Mouse (Mus musculus) embryonic facial prominence, embryonic 11.5 days (tissue): Measurements from ENCODE around the gene Olfr1229. TPM values are rescaled to one million over a fixed set of nuclear protein-coding genes. Genes with fewer than 3 reads are reported as not detected.

Source experiments
- ATAC-seq: fragments of 200-750 bp; cut with Nextera tagmentation; replicated peaks from 2 replicates; pipeline ENCODE4 v1.8.0; 2017; ENCODE audit warnings: low read depth; ENCODE audit not compliant: insufficient number of reproducible peaks, low FRiP score, low TSS enrichment
- DNase-seq: peaks from one replicate; pipeline ENCODE4 v3.0.0-alpha.2; 2015; ENCODE audit warnings: low spot score
- H3K27ac ChIP-seq: fragments of 300-500 bp; sonication (generic); replicated peaks from 2 replicates; pipeline ENCODE4 v1.5.1; 2014; ENCODE audit warnings: mild to moderate bottlenecking, low read depth, low read length, control low read depth
- H3K27me3 ChIP-seq: fragments of 300-500 bp; sonication (generic); 2 replicates; pipeline ENCODE4 v1.6.1; 2014; ENCODE audit warnings: mild to moderate bottlenecking, low read length, moderate library complexity, mixed read lengths; ENCODE audit not compliant: control insufficient read depth, insufficient read depth
- H3K36me3 ChIP-seq: fragments of 300-500 bp; sonication (generic); replicated peaks from 2 replicates; pipeline ENCODE4 v1.6.1; 2014; ENCODE audit warnings: low read depth, mild to moderate bottlenecking, low read length, moderate library complexity, mixed read lengths; ENCODE audit not compliant: control insufficient read depth, insufficient read depth
- H3K4me1 ChIP-seq: fragments of 300-500 bp; sonication (generic); 2 replicates; pipeline ENCODE4 v1.6.1; 2014; ENCODE audit warnings: low read length, mixed read lengths; ENCODE audit not compliant: control insufficient read depth, insufficient read depth
- H3K4me2 ChIP-seq: fragments of 300-500 bp; sonication (generic); 2 replicates; pipeline ENCODE4 v1.6.1; 2014; ENCODE audit warnings: low read depth, mild to moderate bottlenecking, control low read depth, low read length, moderate library complexity
- H3K4me3 ChIP-seq: fragments of 300-500 bp; sonication (generic); 2 replicates; pipeline ENCODE4 v1.5.1; 2014; ENCODE audit warnings: low read depth, low read length, control low read depth
- H3K9ac ChIP-seq: fragments of 300-500 bp; sonication (generic); replicated peaks from 2 replicates; pipeline ENCODE4 v1.6.1; 2014; ENCODE audit warnings: mild to moderate bottlenecking, control low read depth, low read length
- H3K9me3 ChIP-seq: fragments of 300-500 bp; sonication (generic); replicated peaks from 2 replicates; pipeline ENCODE4 v1.6.1; 2016; ENCODE audit warnings: mild to moderate bottlenecking, low read length, inconsistent platforms, mixed read lengths; ENCODE audit not compliant: control insufficient read depth
- WGBS: fragments of 180-500 bp; shearing (Covaris S2); extraction: QIAGEN DNeasy Blood & Tissue Kit; methylation state at CpG from one replicate; pipeline ENCODE4 v1.1.7; 2014; 5-methylcytosine and 5-hydroxymethylcytosine counted together
- polyA plus RNA-seq: library from polyadenylated mRNA; unstranded; fragments of >200 nt; fragmentation: Nextera tagmentation; extraction: Ambion mirVana; gene quantifications from 2 replicates; pipeline ENCODE4 v1.2.1, GENCODE M21; 2014

Olfr1229 gene
- polyA plus RNA-seq = not detected in 2 replicates

DNA sequence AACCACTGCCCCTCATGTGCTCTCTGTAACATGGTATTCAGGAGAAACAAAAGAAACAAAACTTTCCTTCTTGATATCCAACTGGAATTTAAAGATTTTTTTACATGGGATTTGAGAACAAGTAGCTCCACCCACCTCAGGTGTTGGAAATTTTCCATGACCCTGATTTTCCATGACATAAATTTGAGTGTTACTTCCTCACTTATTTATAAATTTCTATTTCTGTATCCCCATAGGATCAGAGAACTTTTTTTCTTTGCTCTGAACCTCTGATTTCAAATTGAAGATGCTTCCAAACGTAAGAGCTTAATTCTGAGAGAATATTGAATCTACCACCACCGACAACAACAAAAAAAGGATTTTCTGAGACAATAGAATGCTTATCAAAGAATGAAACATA lies at the start of gene Olfr1229:
Gene Olfr1229, minus strand, starts transcription at position 101 of the 400 bp plus-strand sequence.
- Histone ChIP-seq H3K4me2 (no peak within 1 kb of the TSS), H3K4me3 (no peak within 1 kb of the TSS), H3K27ac (no peak within 1 kb of the TSS), H3K36me3 (no peaks in the 10 kb centered on the region), H3K4me1 (no peaks in the 10 kb centered on the region), H3K9me3 (no peaks in the 10 kb centered on the region), H3K27me3 (no peaks in the 10 kb centered on the region), H3K9ac (no peak within 1 kb of the TSS)
- 88% methylated on average over 2 of the region's 2 CpGs for WGBS
- DNase-seq (no peak), ATAC-seq (no peak)

DNA sequence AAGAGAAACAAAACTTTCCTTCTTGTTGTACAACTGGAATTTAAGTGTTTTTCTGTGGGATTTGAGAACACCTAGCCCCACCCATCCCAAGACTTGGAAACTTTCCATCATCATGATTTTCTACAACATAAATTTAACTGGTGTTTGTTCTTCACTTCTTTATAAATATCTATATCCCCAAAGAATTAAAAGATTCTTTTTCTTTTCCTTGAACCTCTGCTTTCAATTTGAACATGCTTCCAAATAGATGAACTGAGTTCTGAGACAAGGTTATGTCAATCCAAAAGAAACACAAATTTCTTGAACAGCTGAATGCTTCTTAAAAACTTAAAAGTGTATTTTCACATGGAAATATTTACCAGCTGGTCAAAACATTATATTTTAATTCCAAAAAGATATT lies 41.8 kb upstream of the Olfr1229 start, which contains the start of gene Olfr1232:
Gene Olfr1232, minus strand, starts transcription at position 101 of the 400 bp plus-strand sequence.
- DNase-seq (no peak), ATAC-seq (no peak)
- no peaks in the 10 kb centered on the region for H3K36me3 ChIP-seq
- no peaks in the 10 kb centered on the region for H3K4me1 ChIP-seq
- H3K4me2 ChIP-seq = no peak within 1 kb of the TSS
- no peak within 1 kb of the TSS for H3K4me3 ChIP-seq
- H3K9me3 ChIP-seq = no peaks in the 10 kb centered on the region
- H3K27ac ChIP-seq = no peak within 1 kb of the TSS
- no peaks in the 10 kb centered on the region for H3K27me3 ChIP-seq
- no peak within 1 kb of the TSS for H3K9ac ChIP-seq

DNA sequence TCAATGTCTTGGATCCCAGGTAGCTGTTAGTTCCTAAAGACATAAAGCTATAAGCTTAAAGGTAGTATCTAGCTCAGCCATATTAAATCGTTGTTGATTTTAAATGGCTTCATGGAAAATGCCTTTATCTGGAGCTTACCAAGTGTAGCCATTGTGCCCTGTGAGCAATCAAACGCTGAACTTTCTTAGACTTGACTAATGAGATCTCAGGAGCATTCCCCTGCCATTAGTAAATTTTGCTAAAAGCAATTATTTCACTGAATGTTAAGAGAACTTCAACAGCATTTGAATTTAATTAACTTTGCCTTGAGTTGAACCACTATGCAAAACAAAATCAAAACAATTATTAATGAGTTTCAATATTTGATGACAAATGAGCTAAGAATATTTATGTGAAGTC lies 19.2 kb upstream of the Olfr1229 start, which contains the start of gene Olfr1231:
Gene Olfr1231, minus strand, starts transcription at position 101 of the 400 bp plus-strand sequence.
- no peak within 1 kb of the TSS for H3K4me3 ChIP-seq
- H3K27ac ChIP-seq = no peak within 1 kb of the TSS
- 65% methylated on average over 2 of the region's 2 CpGs for WGBS
- no peaks in the 10 kb centered on the region for H3K27me3 ChIP-seq
- H3K36me3 ChIP-seq = no peaks in the 10 kb centered on the region
- no peak within 1 kb of the TSS for H3K4me2 ChIP-seq
- H3K9me3 ChIP-seq = no peaks in the 10 kb centered on the region
- no peak for ATAC-seq
- no peak for DNase-seq
- no peaks in the 10 kb centered on the region for H3K4me1 ChIP-seq
- no peak within 1 kb of the TSS for H3K9ac ChIP-seq

DNA sequence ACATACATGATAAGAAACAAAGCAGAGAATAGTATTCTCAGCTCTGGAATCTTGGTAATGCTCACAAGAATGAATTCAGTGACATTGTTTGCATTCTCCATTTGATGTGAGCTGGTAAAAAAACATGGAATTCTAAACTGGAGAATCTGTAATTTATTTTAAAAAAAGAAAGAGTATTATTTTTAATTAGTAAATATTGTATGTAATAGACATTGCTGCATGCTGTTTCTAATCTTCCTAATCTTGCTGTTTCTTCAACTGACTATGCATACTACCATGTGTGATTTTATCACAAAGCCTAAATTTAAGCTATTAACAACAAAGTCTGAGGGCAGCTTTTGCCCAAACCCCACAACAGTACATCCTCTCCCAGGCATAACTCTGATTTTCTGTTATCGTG lies 9.4 kb upstream of the Olfr1229 start, which contains the start of gene Olfr1230:
Gene Olfr1230, minus strand, starts transcription at position 101 of the 400 bp plus-strand sequence.
- no peak within 1 kb of the TSS for H3K4me2 ChIP-seq
- no peaks in the 10 kb centered on the region for H3K27me3 ChIP-seq
- H3K27ac ChIP-seq = no peak within 1 kb of the TSS
- no peaks in the 10 kb centered on the region for H3K36me3 ChIP-seq
- no peak for DNase-seq
- H3K4me1 ChIP-seq = no peaks in the 10 kb centered on the region
- no peak within 1 kb of the TSS for H3K4me3 ChIP-seq
- ATAC-seq = no peak
- no peak within 1 kb of the TSS for H3K9ac ChIP-seq
- WGBS = 91% methylated on average over 1 of the region's 1 CpGs
- H3K9me3 ChIP-seq = no peaks in the 10 kb centered on the region

DNA sequence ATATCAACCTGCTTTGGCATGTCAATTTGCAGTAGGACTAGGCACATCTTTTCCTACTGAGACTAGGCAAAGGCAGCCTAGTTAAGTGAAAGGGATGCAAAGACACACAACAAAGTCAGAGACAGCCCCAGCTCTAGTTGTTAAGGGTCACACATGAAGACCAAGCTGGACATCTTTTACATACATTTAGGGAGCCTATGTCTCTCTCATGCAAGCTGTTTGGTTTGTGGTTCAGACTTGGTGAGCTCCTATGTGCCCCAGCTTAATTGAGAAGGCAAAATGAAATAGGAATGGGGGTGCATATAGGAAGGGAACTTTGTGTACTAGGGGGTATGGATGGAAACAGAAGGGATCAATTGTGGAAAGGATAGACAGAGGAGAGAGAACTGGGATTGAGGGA lies 33.9 kb downstream of the Olfr1229 start, which contains the start of gene Olfr1228:
Gene Olfr1228, minus strand, starts transcription at position 101 of the 400 bp plus-strand sequence.
- no peak for ATAC-seq
- no peak within 1 kb of the TSS for H3K4me3 ChIP-seq
- H3K9me3 ChIP-seq = no peaks in the 10 kb centered on the region

More for the DNA sequence above, 33.9 kb downstream of the Olfr1229 start, which contains the start of gene Olfr1228:
- Histone ChIP-seq H3K4me1 (no peaks in the 10 kb centered on the region), H3K4me2 (no peak within 1 kb of the TSS), H3K36me3 (no peaks in the 10 kb centered on the region), H3K9ac (no peak within 1 kb of the TSS), H3K27ac (no peak within 1 kb of the TSS), H3K27me3 (no peaks in the 10 kb centered on the region)
- DNase-seq = no peak

Other genes starting within 250 kb of the Olfr1229 start
- gene Olfr1218, start 226.8 kb downstream of the Olfr1229 start, polyA plus RNA-seq = not detected in 2 replicates
- not detected in 2 replicates for gene Olfr1219, start 204.5 kb downstream of the Olfr1229 start, polyA plus RNA-seq
- not detected in 2 replicates for gene Olfr1220, start 181.2 kb downstream of the Olfr1229 start, polyA plus RNA-seq
- gene Olfr1221, start 170.7 kb downstream of the Olfr1229 start, polyA plus RNA-seq = not detected in 2 replicates
- not detected in 2 replicates for gene Olfr1222, start 155.0 kb downstream of the Olfr1229 start, polyA plus RNA-seq
- not detected in 2 replicates for gene Olfr1223, start 136.5 kb downstream of the Olfr1229 start, polyA plus RNA-seq
- not detected in 2 replicates for gene Olfr1224-ps1, start 123.9 kb downstream of the Olfr1229 start, polyA plus RNA-seq
- gene Olfr1225, start 113.3 kb downstream of the Olfr1229 start, polyA plus RNA-seq = not detected in 2 replicates
- gene Olfr1226, start 88.0 kb downstream of the Olfr1229 start, polyA plus RNA-seq = not detected in 2 replicates
- gene Olfr1228, start 34.0 kb downstream of the Olfr1229 start, polyA plus RNA-seq = not detected in 2 replicates
- not detected in 2 replicates for gene Olfr1230, start 9.3 kb upstream of the Olfr1229 start, polyA plus RNA-seq
- gene Olfr1231, start 19.1 kb upstream of the Olfr1229 start, polyA plus RNA-seq = not detected in 2 replicates
- not detected in 2 replicates for gene Olfr1232, start 41.7 kb upstream of the Olfr1229 start, polyA plus RNA-seq
- not detected in 2 replicates for gene Olfr1233, start 54.4 kb upstream of the Olfr1229 start, polyA plus RNA-seq
- gene Olfr1234, start 76.9 kb upstream of the Olfr1229 start, polyA plus RNA-seq = not detected in 2 replicates
- not detected in 2 replicates for gene Olfr1238, start 121.7 kb upstream of the Olfr1229 start, polyA plus RNA-seq
- not detected in 2 replicates for gene Olfr1239, start 132.4 kb upstream of the Olfr1229 start, polyA plus RNA-seq
- gene Olfr1240, start 155.0 kb upstream of the Olfr1229 start, polyA plus RNA-seq = not detected in 2 replicates
- gene Olfr1241, start 199.1 kb upstream of the Olfr1229 start, polyA plus RNA-seq = not detected in 2 replicates
- not detected in 2 replicates for gene Olfr1242, start 210.3 kb upstream of the Olfr1229 start, polyA plus RNA-seq
- gene Olfr1243, start 243.5 kb upstream of the Olfr1229 start, polyA plus RNA-seq = not detected in 2 replicates